17 mouse cellular contexts compared by ENCODE assay signal in genomic region chr1:193692991-193693390, GRCm38 (mm10).
A peak's percentile ranks its signal among the peaks of the same experiment; 100 is the strongest.
DNase-seq lines count a peak whose midpoint lies in the region; ATAC-seq and TF ChIP-seq lines count a peak whose summit lies in the region.
"Had no signal": no experiment of that assay in that cellular context is flagged by ENCODE, and none has a peak within 500 bp of the region (broad histone marks: within the 10 kb centered on the region; RNA-seq: fewer than 3 reads in every experiment).

No protein-coding gene starts in this region.

- no peak for TF ChIP-seq CTCF in hindbrain, postnatal 0 days (IDR thresholded peaks at IDR 0.05; ENCODE audit: low read depth)
- TF ChIP-seq CTCF in forebrain, postnatal 0 days (IDR thresholded peaks at IDR 0.05; ENCODE audit: low read depth): no peak

- WGBS in hindbrain, postnatal 0 days: 21% methylated on average over 3 of the region's 3 CpGs
- 24% methylated on average over 3 of the region's 3 CpGs for WGBS in hindbrain, embryonic 12.5 days
- 42% methylated on average over 3 of the region's 3 CpGs for WGBS in forebrain, postnatal 0 days

- H3K9me3 ChIP-seq in hindbrain, postnatal 0 days (ENCODE audit: low read length): no peaks in the 10 kb centered on the region
- no peaks in the 10 kb centered on the region for H3K9me3 ChIP-seq in hindbrain, embryonic 12.5 days (replicated peaks)
- H3K9me3 ChIP-seq in forebrain, postnatal 0 days (ENCODE audit: low read length): no peaks in the 10 kb centered on the region
- H3K9me3 ChIP-seq: embryonic facial prominence, embryonic 10.5 days; megakaryocyte, embryonic 14.5 days; neural tube, embryonic 12.5 days had no signal

- peak; percentile 20 for DNase-seq in cerebellum, adult 9-10 months
- DNase-seq in cerebellum, adult 11 months: no peak
- peak; percentile 14 for DNase-seq in hindbrain, postnatal 0 days (ENCODE audit: low spot score)
- DNase-seq in adipocyte (ENCODE audit: low spot score): peak; percentile 50
- peak; percentile 70 for DNase-seq in kidney, adult 9 months
- DNase-seq in forebrain, postnatal 0 days: no peak
- DNase-seq in spleen, adult 12 weeks (ENCODE audit: low spot score): no peak
- DNase-seq: gastrocnemius, postnatal 36 days; right cerebral cortex, postnatal 25 days; thymus, postnatal 4 days had no signal

- no peaks in the 10 kb centered on the region for H3K36me3 ChIP-seq in hindbrain, postnatal 0 days (ENCODE audit: insufficient read depth, low read length)
- no peaks in the 10 kb centered on the region for H3K36me3 ChIP-seq in hindbrain, embryonic 12.5 days
- H3K36me3 ChIP-seq in forebrain, postnatal 0 days (ENCODE audit: insufficient read depth): no peaks in the 10 kb centered on the region
- H3K36me3 ChIP-seq: embryonic facial prominence, embryonic 10.5 days; neural tube, embryonic 12.5 days had no signal

- H3K4me2 ChIP-seq in hindbrain, postnatal 0 days (ENCODE audit: low read depth, low read length): no peak overlapping the region
- H3K4me2 ChIP-seq in hindbrain, embryonic 12.5 days (replicated peaks): no peak overlapping the region
- no peak overlapping the region for H3K4me2 ChIP-seq in forebrain, postnatal 0 days (ENCODE audit: low read depth)
- H3K4me2 ChIP-seq: neural tube, embryonic 12.5 days had no signal

- H3K9ac ChIP-seq in hindbrain, postnatal 0 days (replicated peaks; ENCODE audit: low read length): no peak overlapping the region
- no peak overlapping the region for H3K9ac ChIP-seq in hindbrain, embryonic 12.5 days
- H3K9ac ChIP-seq in forebrain, postnatal 0 days: no peak overlapping the region
- H3K9ac ChIP-seq: neural tube, embryonic 12.5 days had no signal

- no peak overlapping the region for H3K4me3 ChIP-seq in hindbrain, postnatal 0 days (ENCODE audit: low read length)
- H3K4me3 ChIP-seq in hindbrain, embryonic 12.5 days: no peak overlapping the region
- no peak overlapping the region for H3K4me3 ChIP-seq in forebrain, postnatal 0 days (ENCODE audit: low read depth, low read length)
- H3K4me3 ChIP-seq: embryonic facial prominence, embryonic 10.5 days; erythroblast, embryonic 14.5 days; megakaryocyte, embryonic 14.5 days; neural tube, embryonic 12.5 days had no signal

- peak; percentile 21; the same call in 1 of the 2 replicates for ATAC-seq in hindbrain, postnatal 0 days
- ATAC-seq in hindbrain, embryonic 12.5 days (ENCODE audit: low FRiP score): no peak
- ATAC-seq in forebrain, postnatal 0 days: no peak
- ATAC-seq: activated CD4-positive, CD25-positive, alpha-beta regulatory T cell, adult 4 months; midbrain, embryonic 16.5 days had no signal

- H3K27me3 ChIP-seq in hindbrain, postnatal 0 days (ENCODE audit: insufficient read depth, low read length): no peaks in the 10 kb centered on the region
- no peaks in the 10 kb centered on the region for H3K27me3 ChIP-seq in hindbrain, embryonic 12.5 days
- H3K27me3 ChIP-seq in forebrain, postnatal 0 days (ENCODE audit: insufficient read depth, low read length): no peaks in the 10 kb centered on the region
- H3K27me3 ChIP-seq: neural tube, embryonic 12.5 days had no signal

- H3K4me1 ChIP-seq in hindbrain, postnatal 0 days (ENCODE audit: insufficient read depth, low read length): no peaks in the 10 kb centered on the region
- peaks cover 23% of the 10 kb centered on the region for H3K4me1 ChIP-seq in hindbrain, embryonic 12.5 days
- H3K4me1 ChIP-seq in forebrain, postnatal 0 days (ENCODE audit: insufficient read depth): no peaks in the 10 kb centered on the region
- H3K4me1 ChIP-seq: megakaryocyte, embryonic 14.5 days; neural tube, embryonic 12.5 days had no signal

- H3K27ac ChIP-seq in hindbrain, postnatal 0 days: no peak overlapping the region
- no peak overlapping the region for H3K27ac ChIP-seq in hindbrain, embryonic 12.5 days
- no peak overlapping the region for H3K27ac ChIP-seq in forebrain, postnatal 0 days (ENCODE audit: low read depth, low read length)
- H3K27ac ChIP-seq: embryonic facial prominence, embryonic 10.5 days; neural tube, embryonic 12.5 days had no signal

Comparison
In these comparisons a context has a peak if more than half of its experiments do, and no peak if none do; other contexts are left out.
1. DNase-seq: peak in cerebellum, adult 9-10 months (single experiment), hindbrain, postnatal 0 days (single experiment), adipocyte (single experiment) and kidney, adult 9 months (single experiment); none in cerebellum, adult 11 months (single experiment), forebrain, postnatal 0 days (single experiment) and spleen, adult 12 weeks (single experiment).